Mouse (Mus musculus): ENCODE measurements around the gene Fbxo10. TPM values are rescaled to one million over a fixed set of nuclear protein-coding genes. Genes with fewer than 3 reads are reported as not detected.
A peak's percentile ranks its signal among the peaks of the same experiment; 100 is the strongest.
"Not testable (repeated sequence)": the region's sequence is repeated elsewhere in the genome, so short reads cannot be mapped to it uniquely, and the experiment has no call there.

Fbxo10 gene
- total RNA-seq (2021) = 10 to 100 TPM; 10.4 to 12.0 TPM

GRCm38 (mm10) chr4:45084021-45084894, at the start of gene Fbxo10:
Fbxo10 (minus strand) TSS chr4:45084604.
- peak; percentile 92 to 93 for DNase-seq
- intact Hi-C loops (cut with DNase I) = loop anchor here (2.0 kb wide), 1 partner anchor 23 kb away; no protein-coding TSS in a partner anchor

DNA sequence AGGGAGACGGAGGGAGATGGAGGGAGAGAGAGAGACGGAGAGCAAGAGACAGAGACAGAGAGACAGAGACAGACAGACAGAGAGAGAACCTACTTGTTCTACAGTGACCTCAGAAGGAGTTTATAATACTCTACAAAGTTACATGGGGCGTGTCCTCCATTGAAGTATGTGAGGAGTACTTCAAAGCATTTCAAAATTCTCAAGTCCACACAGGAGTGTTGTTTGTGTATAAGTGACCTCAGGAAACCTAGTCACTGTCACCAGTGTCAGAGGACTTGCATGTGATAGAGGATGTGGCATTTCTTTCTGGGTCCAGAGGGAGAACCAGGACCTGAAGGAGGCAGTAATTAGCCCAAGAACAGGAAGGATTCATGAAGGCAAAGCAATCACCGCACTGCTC, 46.6 kb upstream of the Fbxo10 start:
- DNase-seq = no peak
- intact Hi-C loops (cut with DNase I) = no loop called here

DNA sequence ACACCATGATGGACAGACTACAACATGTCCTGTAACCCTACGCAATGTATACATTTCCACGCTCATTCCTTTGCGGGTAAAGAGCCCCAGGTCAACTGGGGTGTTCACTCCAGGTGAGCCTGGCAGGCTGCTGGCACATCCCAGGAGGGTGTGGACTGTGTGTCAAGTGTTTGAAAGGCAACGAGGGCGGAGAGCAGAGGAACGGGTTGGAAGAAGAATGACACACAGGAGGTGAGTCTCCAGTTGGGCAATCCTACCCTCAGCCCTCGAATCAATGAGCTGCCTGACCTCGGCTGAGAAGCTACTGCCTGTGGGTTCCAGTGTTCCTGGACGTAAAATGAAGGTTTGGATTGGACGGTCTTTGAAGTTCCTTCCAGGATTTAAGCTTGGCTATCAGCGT, 36.9 kb upstream of the Fbxo10 start:
- no peak for DNase-seq
- intact Hi-C loops (cut with DNase I) = no loop called here

- intact Hi-C loops (cut with DNase I) = loop anchor here (2.0 to 10.0 kb wide), 2 partner anchors 94 to 354 kb away; partner anchors contain the start of gene Zcchc7
- no peak for DNase-seq
Measured at GRCm38 (mm10) chr4:45108456-45109110, 24.2 kb upstream of the Fbxo10 start.

DNA sequence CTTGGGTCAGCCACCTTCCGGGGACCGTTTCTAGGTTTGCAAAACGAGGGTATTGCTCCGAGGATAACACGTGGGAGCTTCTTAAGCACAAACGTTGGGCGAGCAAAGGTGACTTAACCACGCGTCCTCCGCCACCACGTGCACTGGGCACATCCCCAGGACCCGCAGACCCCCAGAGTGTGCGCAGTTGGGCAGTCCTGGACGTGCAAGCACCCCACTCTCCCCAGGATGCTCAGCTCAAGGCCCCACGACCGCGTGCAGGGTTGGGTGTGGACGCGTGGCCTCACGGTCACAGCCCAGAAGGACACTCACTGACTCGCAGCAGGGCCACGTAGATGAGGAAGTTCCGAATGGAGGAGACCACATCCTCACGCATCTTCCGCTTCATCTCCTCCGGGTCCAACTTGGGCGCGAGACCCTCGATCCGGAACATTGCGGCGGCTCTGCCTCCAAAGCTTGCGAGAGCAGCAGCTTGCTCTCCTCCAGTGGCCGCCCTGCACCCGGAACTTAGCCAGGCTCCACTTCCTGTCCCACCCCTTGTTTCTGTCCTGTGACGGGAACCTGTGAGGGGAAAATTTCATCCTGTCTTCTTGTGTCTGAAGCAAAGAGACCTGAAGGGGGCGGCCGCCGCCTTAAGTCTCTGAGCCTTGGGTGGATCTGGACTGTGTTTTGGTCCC, 23.3 kb upstream of the Fbxo10 start, which contains the start of gene Tomm5:
Gene Tomm5, minus strand, starts transcription at position 514 of the 677 bp plus-strand sequence.
- intact Hi-C loops (cut with DNase I) = loop anchor here (2.0 to 10.0 kb wide), 3 partner anchors 23 to 353 kb away; partner anchors contain the start of genes Fbxo10 and Zcchc7
- peak; percentile 88 for DNase-seq

DNA sequence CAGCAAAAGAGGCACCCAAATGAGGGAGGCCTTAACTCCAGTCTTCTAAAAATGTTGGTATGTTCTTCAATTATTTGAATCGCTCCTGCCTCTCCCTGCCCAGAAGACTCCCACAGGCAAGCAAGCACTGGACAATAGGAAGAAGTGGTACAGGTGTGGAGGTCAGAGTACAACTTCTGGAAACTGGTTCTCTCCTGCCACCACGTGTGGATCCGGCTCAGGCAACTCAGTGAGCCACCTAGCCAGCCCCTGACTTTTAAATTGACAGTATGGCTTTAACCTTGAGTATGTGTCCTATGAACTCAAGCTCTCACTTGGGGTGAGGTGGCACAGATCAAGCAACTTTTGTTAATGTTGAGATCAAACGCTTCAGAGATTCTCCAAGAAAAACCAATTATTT, 22.7 kb upstream of the Fbxo10 start:
- no peak for DNase-seq

DNA sequence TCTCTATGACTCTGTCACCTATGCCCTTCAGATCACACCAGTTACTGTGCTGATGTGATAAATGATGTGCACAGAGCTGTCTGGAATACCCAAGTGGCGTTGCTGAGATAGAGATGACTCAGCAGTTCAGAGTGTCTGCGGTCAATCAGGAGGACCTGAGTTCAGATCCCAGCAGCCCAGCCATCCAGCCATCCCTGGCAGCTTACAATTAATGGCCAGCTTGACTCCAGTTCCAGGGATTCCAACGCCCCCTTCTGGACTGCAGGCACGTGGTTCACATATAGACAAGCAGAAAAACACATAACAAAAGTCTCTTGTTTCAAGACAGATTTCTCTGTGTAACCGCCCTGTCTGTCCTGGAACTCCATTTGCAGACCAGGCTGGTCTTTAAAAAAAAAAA, 22.0 kb upstream of the Fbxo10 start:
- no peak for DNase-seq
- intact Hi-C loops (cut with DNase I) = loop anchor here (2.0 to 10.0 kb wide), 2 partner anchors 22 to 352 kb away; partner anchors contain the start of genes Fbxo10 and Zcchc7

More for the DNA sequence above, 22.7 kb upstream of the Fbxo10 start:
- intact Hi-C loops (cut with DNase I) = loop anchor here (2.0 to 10.0 kb wide), 2 partner anchors 22 to 352 kb away; partner anchors contain the start of genes Fbxo10 and Zcchc7

GRCm38 (mm10) chr4:45097198-45097872, 12.9 kb upstream of the Fbxo10 start:
- intact Hi-C loops (cut with DNase I) = loop anchor here (1.0 to 10.0 kb wide), 3 partner anchors 80 to 757 kb away; partner anchors contain the start of gene Polr1e
- DNase-seq = peak; percentile 70 to 80

DNA sequence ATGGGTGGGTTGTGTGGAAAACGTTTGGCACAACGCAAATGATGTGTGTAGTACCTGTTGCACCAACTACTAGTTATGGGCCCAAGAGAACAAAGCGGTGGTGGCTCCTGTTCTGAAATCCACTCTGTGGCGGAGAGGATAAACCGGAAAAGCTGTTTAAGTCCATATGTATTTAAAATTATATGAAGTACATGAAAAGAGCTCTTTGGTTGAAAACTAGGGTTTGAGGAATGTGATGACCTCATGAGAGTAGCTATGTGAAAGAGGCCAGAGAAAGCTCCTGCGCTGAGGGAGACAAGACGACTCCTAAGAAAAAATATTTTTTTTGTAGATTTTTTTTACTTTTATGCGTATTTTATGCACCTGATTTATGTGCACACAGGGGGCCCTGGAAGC, 489 bp upstream of the Fbxo10 start:
- DNase-seq = no peak
- intact Hi-C loops (cut with DNase I) = loop anchor here (2.0 kb wide), 1 partner anchor 22 kb away; no protein-coding TSS in a partner anchor

DNA sequence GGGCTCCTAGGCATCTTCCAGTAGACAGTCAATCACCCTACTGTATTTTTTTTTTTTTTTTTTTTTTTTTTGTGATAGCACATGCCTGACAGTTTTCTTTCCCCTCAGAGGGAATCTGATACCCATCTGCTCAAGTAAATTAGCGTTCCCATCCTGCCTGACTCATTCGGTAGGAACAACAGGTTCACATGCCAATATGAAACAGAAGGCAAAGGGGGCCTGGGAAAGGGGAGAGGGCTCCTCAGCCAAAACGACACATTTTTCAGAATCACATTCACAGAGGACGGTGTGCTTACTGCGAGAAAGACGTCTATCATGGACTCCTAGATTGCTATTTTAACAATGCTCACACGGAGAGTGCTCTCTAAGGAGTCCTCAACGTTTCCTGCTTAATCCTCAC, 917 bp downstream of the Fbxo10 start:
- intact Hi-C loops (cut with DNase I) = no loop called here
- no peak for DNase-seq

DNA sequence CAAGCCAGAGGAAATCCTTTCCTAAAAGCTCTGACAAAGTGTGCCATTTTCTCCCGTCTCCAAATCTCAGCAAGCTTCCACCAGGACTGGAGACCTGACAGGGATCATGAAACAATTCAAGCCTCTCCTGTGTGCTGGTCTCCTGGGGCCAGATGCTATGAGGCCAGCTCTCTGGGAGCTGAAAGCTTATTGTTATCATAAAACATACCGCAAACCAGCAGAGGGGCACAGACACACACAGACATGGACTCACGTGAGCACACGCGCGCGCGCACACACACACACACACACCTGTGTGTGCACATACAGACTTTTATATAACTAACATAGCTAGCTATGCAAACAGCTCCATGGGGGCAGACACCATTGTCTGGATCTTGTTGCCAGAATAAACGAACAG, 1.5 kb downstream of the Fbxo10 start:
- intact Hi-C loops (cut with DNase I) = no loop called here
- no peak for DNase-seq

DNA sequence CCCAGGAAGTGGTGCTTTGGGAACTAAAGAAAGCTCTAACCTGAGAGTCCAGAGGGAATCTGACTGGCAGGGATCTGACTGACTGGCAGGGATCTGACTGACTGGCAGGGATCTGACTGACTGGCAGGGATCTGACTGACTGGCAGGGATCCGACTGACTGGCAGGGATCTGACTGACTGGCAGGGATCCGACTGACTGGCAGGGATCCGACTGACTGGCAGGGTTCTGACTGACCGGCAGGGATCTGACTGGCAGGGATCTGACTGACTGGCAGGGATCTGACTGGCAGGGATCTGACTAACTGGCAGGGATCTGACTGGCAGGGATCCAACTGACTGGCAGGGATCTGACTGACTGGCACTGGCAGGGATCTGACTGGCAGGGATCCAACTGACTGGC, 3.4 kb downstream of the Fbxo10 start:
- DNase-seq; intact Hi-C loops (cut with DNase I): not testable (repeated sequence)

DNA sequence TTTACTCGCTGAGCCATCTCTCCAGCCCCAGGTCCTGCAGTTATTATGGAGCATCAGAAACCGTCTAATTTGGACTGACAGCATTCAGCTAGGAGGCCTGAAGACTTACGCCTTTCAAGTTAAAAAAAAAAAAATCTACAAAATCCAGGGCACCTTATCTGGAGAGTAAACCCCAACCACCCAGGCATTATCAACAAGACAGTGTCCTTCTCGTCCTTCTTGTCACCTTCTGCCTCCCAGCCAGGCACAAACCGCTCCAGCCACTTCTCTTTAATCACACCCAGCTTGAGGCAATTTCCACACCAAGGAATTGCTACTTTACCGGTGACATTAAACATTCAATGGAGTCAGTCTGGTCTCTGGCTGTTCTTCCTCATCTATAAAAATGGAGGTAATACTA, 10.9 kb downstream of the Fbxo10 start:
- DNase-seq = no peak
- intact Hi-C loops (cut with DNase I) = no loop called here

- intact Hi-C loops (cut with DNase I) = no loop called here
- DNase-seq = no peak
Measured at GRCm38 (mm10) chr4:45072261-45072973, 12.0 kb downstream of the Fbxo10 start.

- no peak for DNase-seq
- intact Hi-C loops (cut with DNase I) = no loop called here
Measured at GRCm38 (mm10) chr4:45067742-45068141, 16.7 kb downstream of the Fbxo10 start.

DNA sequence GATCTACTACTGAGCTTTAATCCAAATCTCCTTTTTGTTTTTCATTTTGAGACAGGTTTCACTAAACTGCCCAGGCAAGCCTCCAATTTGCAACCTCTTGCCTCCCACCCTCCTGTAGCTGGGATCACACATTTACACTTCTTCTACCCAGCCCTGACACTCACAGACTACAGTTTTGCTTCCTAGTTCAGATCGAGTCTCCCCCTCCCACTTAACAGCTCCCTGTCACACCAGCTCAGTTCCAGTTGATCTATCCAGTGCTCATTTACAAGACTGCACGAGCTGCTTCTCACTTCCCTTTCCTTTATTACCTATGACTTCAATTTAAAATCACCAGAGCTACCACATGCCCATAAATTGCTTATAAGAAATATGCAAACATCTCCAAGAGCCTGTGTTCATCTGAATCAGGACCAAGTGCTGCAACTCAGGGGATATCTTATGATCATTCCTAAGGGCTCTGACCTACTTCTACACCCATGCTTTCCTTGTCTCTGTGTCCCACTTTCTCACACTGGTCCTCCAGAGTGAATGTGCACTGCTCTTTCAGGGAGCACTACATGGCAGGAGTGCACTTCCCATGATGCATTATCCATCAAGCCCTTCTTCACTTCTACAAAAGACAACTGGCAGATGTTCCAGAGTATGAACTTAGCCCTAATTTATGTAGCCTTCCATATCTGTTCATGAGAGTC, 18.2 kb downstream of the Fbxo10 start:
- intact Hi-C loops (cut with DNase I) = no loop called here
- DNase-seq = no peak

DNA sequence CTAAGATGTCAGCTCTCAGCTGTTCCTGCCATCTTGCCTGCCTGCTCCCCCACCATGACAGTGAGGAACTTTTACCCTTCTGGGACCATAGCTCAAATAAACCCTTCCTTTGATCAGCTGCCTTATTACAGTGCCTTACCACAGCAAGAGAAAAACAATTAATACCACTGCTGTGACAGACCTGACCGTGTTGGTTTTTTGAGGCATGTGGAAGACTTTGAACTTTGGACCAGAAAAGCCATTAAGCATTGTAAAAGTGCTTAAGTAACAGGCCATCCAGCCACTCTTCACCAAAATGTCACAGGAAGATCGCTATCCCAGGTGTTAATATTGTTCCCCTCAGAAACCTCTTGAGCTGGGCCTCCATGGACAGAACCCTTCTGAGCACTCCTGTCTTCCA, 19.8 kb downstream of the Fbxo10 start:
- intact Hi-C loops (cut with DNase I) = no loop called here
- no peak for DNase-seq

- intact Hi-C loops (cut with DNase I); DNase-seq: not testable (repeated sequence)
Measured at GRCm38 (mm10) chr4:45063836-45064235, 20.6 kb downstream of the Fbxo10 start.

DNA sequence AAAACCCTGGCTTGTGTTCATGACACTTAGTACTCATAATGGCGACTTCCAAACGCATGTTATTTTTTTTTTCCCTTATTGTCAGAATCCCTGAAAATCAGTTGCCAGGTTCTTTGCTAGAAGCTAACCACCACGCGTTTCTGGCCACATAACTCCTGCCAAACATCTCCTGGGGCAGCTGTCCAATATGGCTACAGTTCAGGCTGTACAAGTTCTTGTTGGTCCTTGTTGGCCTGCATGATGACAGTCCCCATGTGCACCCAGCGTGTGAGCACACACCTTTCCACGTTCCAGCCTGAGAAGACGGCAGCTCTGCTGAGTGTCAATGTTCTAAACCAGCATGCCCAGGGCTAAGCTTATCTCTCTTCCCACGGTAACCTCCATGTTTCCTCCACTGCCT, 29.0 kb downstream of the Fbxo10 start:
- intact Hi-C loops (cut with DNase I) = no loop called here
- DNase-seq = peak; percentile 46 to 64

All from heart, postnatal 36 days (tissue).